Mouse (Mus musculus) midbrain, postnatal 0 days (tissue): ENCODE results near the gene BC017158. TPM values are rescaled to one million over a fixed set of nuclear protein-coding genes. Genes with fewer than 3 reads are reported as not detected.

Experiments
- ATAC-seq: fragments of 200-750 bp; cut with Nextera tagmentation; 2 replicates; pipeline ENCODE4 v1.8.0; 2017; ENCODE audit warnings: moderate number of reproducible peaks, mild to moderate bottlenecking, moderate TSS enrichment, moderate library complexity; ENCODE audit not compliant: low FRiP score
- DNase-seq: peaks from one replicate; pipeline ENCODE4 v3.0.0-alpha.2; 2015; ENCODE audit warnings: low spot score
- H3K27ac ChIP-seq: fragments of 300-500 bp; sonication (generic); 2 replicates; pipeline ENCODE4 v1.5.1; 2014; ENCODE audit warnings: low read depth, mild to moderate bottlenecking, low read length, mixed read lengths
- H3K27me3 ChIP-seq: fragments of 300-500 bp; sonication (generic); 2 replicates; pipeline ENCODE4 v1.6.1; 2014; ENCODE audit warnings: low read length, control low read depth, mixed read lengths; ENCODE audit not compliant: insufficient read depth
- H3K36me3 ChIP-seq: fragments of 300-500 bp; sonication (generic); 2 replicates; pipeline ENCODE4 v1.6.1; 2014; ENCODE audit warnings: low read length, control low read depth, mixed read lengths; ENCODE audit not compliant: insufficient read depth
- H3K4me1 ChIP-seq: fragments of 300-500 bp; sonication (generic); 2 replicates; pipeline ENCODE4 v1.6.1; 2014; ENCODE audit warnings: mild to moderate bottlenecking, control low read depth, antibody characterized with exemption, low read length, mixed read lengths; ENCODE audit not compliant: insufficient read depth
- H3K4me2 ChIP-seq: fragments of 300-500 bp; sonication (generic); 2 replicates; pipeline ENCODE4 v1.6.1; 2014; ENCODE audit warnings: low read depth, mild to moderate bottlenecking, low read length, mixed read lengths; ENCODE audit not compliant: poor library complexity, severe bottlenecking
- H3K4me3 ChIP-seq: fragments of 300-500 bp; sonication (generic); 2 replicates; pipeline ENCODE4 v1.5.1; 2014; ENCODE audit warnings: low read depth, mild to moderate bottlenecking, low read length, moderate library complexity
- H3K9ac ChIP-seq: fragments of 300-500 bp; sonication (generic); replicated peaks from 2 replicates; pipeline ENCODE4 v1.6.1; 2014; ENCODE audit warnings: mild to moderate bottlenecking, low read length, moderate library complexity, mixed read lengths; ENCODE audit not compliant: poor library complexity, severe bottlenecking
- H3K9me3 ChIP-seq: fragments of 300-500 bp; sonication (generic); 2 replicates; pipeline ENCODE4 v1.6.1; 2016; ENCODE audit warnings: low read length, control low read depth
- CTCF ChIP-seq: IDR thresholded peaks from 2 replicates; pipeline ENCODE4 v1.5.1; 2016; ENCODE audit warnings: antibody characterized with exemption, mild to moderate bottlenecking
- WGBS: fragments of 180-500 bp; shearing (Covaris S2); extraction: QIAGEN DNeasy Blood & Tissue Kit; methylation state at CpG from one replicate; pipeline ENCODE4 v1.1.7; 2014; 5-methylcytosine and 5-hydroxymethylcytosine counted together
- polyA plus RNA-seq: library from polyadenylated mRNA; unstranded; fragments of >200 nt; fragmentation: Nextera tagmentation; extraction: Ambion mirVana; gene quantifications from 2 replicates; pipeline ENCODE4 v1.2.1, GENCODE M21; 2015
- total RNA-seq: library from RNA; depleted of rRNA; stranded (reverse); fragments of >200 nt; gene quantifications from 2 replicates; pipeline ENCODE4 v1.2.3, GENCODE M21; 2014

Gene BC017158
- total and polyA plus RNA-seq, 2 experiments from 2014 or later, result 17.9 to 28.0 TPM

DNA sequence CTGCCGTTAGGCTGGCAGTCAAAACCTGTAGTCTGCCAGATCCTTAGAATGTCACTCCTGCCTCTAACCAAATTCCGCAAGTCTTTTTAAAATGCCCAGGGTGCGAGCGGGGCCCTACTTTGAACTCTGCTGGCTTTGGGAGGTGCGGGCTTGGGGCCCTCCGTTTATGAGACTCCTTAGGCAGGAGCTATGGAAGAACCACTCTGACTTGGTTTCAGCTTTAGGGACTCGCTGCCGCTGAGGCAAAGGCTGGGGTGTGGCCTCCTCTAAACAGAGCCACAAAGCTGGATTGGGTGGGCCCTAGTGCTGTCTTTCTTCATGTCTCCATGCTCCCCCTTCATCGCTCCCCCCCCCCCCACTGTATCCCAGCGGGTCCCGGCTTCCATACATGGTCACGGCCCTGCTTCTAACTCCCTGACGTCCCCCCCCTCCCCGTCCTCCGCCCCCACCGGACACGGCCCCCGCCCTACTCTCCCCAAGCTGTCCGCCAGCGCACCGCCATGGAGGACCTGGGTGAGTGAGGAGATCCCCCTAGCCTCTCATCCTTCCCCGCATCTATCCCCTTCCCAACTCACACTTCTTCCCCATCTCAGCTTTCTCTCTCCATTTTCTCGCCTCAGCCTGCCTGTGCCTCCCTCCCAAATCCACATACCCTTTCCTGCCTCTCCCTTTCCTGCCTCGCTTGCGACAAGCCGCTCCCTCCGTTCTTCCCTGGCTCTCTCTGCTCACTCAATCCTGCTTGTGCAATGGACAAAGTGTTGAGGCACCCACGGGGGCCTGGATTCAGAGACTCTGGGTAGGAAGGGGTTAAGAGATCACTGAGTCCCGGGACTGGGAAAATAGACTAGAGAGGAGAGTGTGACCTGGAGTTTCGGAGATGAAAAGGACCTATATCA lies 51.2 kb downstream of the BC017158 start, which contains the start of gene Tgfb1i1:
Gene Tgfb1i1, plus strand, starts transcription at position 317 of the 896 bp plus-strand sequence.
- peak within 1 kb of the TSS; percentile 83 for H3K27ac ChIP-seq
- peak within 1 kb of the TSS; percentile 55 for H3K9ac ChIP-seq
- H3K9me3 ChIP-seq, result no peaks in the 10 kb centered on the region
- DNase-seq (peak; percentile 54), ATAC-seq (peak; percentile 56)
- peak within 1 kb of the TSS; percentile 40 for H3K4me3 ChIP-seq
- 3% methylated on average over 23 of the region's 30 CpGs for WGBS
- peaks cover 3% of the 10 kb centered on the region for H3K4me1 ChIP-seq
- H3K27me3 ChIP-seq, result no peaks in the 10 kb centered on the region
- no peak for TF ChIP-seq CTCF
- peak within 1 kb of the TSS; percentile 68 for H3K4me2 ChIP-seq
- peaks cover 22% of the 10 kb centered on the region for H3K36me3 ChIP-seq

DNA sequence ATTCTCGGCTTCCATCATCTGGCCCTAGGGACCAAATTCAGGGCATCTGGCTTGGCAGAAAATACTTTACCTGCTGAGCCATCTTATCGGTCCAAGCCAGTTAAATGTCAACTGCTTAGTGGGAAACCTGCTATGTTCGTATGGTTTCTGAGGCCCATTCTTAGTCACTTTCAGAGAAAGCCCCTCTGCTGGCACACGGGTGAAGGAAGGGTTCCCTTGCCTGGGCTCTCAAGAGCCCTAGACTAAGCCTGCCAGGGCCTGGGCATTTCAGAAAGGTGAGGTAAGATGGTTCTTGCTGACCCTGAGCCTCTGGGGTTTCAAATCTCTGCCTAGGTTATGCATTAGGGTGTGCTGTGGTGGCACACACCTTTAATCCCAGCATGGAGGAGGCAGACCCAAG lies 52.4 kb downstream of the BC017158 start:
- no peak for TF ChIP-seq CTCF
- Histone ChIP-seq H3K27ac (no peak overlapping the region), H3K9ac (no peak overlapping the region), H3K27me3 (no peaks in the 10 kb centered on the region), H3K4me3 (no peak overlapping the region), H3K36me3 (peaks cover 29% of the 10 kb centered on the region), H3K9me3 (no peaks in the 10 kb centered on the region), H3K4me1 (peaks cover 3% of the 10 kb centered on the region), H3K4me2 (no peak overlapping the region)
- DNase-seq (no peak), ATAC-seq (no peak)
- 88% methylated on average over 4 of the region's 4 CpGs for WGBS

- no peaks in the 10 kb centered on the region for H3K9me3 ChIP-seq
- TF ChIP-seq CTCF, result no peak
- no peak for DNase-seq
- H3K4me1 ChIP-seq, result peaks cover 3% of the 10 kb centered on the region
- H3K36me3 ChIP-seq, result peaks cover 36% of the 10 kb centered on the region
- no peak overlapping the region for H3K4me3 ChIP-seq
- H3K9ac ChIP-seq, result no peak overlapping the region
- H3K4me2 ChIP-seq, result no peak overlapping the region
- no peak overlapping the region for H3K27ac ChIP-seq
- no peak for ATAC-seq
- WGBS, result 83% methylated on average over 18 of the region's 18 CpGs
- no peaks in the 10 kb centered on the region for H3K27me3 ChIP-seq
Measured at GRCm38 (mm10) chr7:128244410-128245025, 53.5 kb downstream of the BC017158 start.

GRCm38 (mm10) chr7:128243921-128244320 lies 54.0 kb downstream of the BC017158 start:
- Histone ChIP-seq H3K9ac (no peak overlapping the region), H3K27me3 (no peaks in the 10 kb centered on the region), H3K4me3 (no peak overlapping the region), H3K36me3 (peaks cover 36% of the 10 kb centered on the region), H3K27ac (no peak overlapping the region), H3K4me1 (peaks cover 3% of the 10 kb centered on the region), H3K4me2 (no peak overlapping the region), H3K9me3 (no peaks in the 10 kb centered on the region)
- ATAC-seq, result no peak
- 68% methylated on average over 10 of the region's 10 CpGs for WGBS
- DNase-seq, result no peak
- TF ChIP-seq CTCF, result no peak

DNA sequence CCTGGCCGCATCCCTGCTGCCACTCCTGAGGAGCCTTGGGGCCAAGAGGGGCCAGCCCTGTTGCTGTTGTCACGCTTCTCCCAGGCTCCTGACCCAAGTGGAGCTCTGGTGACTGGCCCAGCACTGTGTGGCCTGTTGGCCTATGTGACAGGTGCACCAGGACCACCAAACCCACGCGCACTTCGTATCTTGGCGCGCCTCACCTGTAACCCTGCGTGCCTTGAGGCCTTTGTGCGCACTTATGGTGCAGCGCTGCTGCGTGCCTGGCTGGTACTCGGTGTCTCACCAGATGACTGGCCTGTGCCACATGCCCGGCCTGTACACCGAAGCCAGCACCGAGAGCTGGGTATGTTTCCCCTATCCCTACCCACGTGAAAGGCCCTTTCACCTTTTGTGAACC lies 55.6 kb downstream of the BC017158 start:
- TF ChIP-seq CTCF, result no peak
- no peak overlapping the region for H3K4me2 ChIP-seq
- ATAC-seq (no peak), DNase-seq (no peak)
- H3K4me3 ChIP-seq, result no peak overlapping the region
- H3K27me3 ChIP-seq, result no peaks in the 10 kb centered on the region
- no peak overlapping the region for H3K9ac ChIP-seq
- WGBS, result 96% methylated on average over 16 of the region's 16 CpGs
- no peaks in the 10 kb centered on the region for H3K9me3 ChIP-seq
- no peaks in the 10 kb centered on the region; the same call in 1 of the 2 replicates for H3K4me1 ChIP-seq
- H3K36me3 ChIP-seq, result peaks cover 36% of the 10 kb centered on the region
- no peak overlapping the region for H3K27ac ChIP-seq
